Mouse (Mus musculus) activated CD4-positive, CD25-positive, alpha-beta regulatory T cell, adult 4 months (primary cell): ENCODE results near the gene Pik3r1. TPM values are rescaled to one million over a fixed set of nuclear protein-coding genes. Genes with fewer than 3 reads are reported as not detected.

Experiments used
- ATAC-seq: one replicate; pipeline ENCODE4 v1.8.0; 2017
- polyA plus RNA-seq, 2 experiments: library from polyadenylated mRNA; unstranded; fragments of 100-300 nt; shearing (Covaris generic); gene quantifications; one replicate each; pipeline ENCODE4 v1.2.1; 2017

Gene Pik3r1
- polyA plus RNA-seq, 2 experiments from 2014 or later: 62.7 to 97.2 TPM

DNA sequence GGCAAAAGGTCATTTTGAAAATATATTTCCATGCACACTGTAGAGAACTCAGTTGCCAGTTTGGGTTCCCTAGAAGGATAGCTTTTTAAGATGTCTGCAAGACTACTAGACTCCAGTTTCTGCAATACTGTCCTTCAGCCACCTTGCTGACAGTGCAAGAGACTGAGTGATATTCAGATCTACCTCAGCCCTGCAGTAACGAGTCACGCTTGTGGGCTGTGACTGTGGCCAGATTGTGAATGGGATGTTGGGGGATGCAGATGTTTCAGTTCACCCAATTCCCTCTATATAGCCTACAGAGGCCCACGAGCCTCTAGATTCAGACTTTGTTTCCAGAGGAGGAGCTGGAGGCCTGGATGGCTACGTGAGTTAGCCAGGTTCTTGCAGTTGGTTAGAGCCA, 90.0 kb downstream of the Pik3r1 start:
- no peak for ATAC-seq

DNA sequence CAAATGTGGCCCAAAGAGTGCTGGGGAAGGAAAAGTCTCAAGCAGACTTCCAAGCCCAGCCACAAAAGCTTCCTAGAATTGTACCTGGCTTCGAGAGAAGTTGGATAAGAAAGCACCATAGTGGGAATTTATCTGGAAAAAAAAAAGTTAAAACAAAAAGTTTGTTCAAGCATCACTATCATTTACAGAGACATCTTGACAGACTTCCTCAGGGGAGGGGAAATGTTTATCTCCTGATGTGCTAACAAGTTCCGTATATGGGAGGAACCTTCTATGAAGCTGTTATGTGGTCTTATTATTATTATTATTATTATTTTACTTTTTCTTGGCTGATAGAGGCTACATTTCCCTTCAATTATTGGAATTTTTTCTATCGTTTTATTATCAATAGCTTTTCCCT, 94.1 kb downstream of the Pik3r1 start:
- ATAC-seq: no peak

DNA sequence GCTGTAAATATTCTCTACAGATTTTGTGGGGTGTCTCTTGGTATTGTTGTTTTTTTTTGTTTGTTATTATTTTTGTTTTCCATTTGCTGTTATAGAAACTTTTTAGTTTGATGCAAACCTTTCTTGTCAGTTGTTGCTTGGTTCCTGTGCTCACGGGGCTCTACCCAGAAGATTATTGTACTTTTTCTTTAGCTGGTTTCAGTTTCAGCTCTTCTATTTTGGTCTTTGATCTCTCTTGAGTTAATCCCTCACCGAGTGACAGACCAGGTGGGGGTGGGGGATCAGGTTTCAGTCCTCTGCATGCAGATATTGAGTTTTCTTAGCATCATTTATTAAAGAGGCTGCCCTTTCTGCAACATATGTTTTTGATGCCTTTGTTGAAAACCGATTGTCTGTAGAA, 99.2 kb downstream of the Pik3r1 start:
- peak; percentile 93 for ATAC-seq

DNA sequence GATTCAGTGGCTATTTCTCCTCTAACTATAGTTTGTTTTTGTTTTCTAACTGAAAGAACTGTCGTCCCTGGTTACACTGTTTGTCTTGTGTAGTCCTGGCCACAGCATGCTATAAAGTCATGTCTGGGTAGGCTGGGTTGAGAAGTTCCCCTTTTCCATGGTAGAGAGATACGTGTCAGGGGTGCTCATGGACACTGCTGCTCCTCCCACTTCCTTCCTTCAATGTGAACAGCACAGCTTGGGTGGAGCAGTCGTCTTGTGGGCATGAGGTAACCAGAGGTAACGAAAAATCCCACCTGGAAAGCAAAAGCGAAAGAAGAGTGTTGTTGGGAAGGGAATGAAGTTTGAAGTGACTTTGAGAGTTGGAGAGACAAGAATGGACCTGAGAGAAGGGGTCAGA, 104.0 kb downstream of the Pik3r1 start:
- ATAC-seq: peak; percentile 53

DNA sequence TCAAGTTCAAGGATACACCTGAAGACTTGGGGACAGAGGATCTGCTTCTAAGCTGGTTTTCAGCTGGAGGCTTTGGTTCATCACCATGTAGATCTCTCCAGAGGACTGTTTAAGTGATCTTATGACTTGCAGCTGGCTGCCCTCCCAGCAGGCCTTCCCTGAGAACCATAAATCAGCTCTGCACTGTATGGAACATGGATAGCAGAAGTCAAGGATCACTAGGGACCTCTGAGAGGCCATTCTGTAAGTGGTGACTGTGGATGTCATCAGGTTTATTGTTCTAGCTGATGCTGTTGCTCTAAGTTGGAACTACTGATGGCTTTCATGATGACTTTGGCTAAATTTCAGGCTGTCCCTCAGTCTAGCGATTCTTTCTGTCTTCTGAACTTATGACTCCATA, 105.1 kb downstream of the Pik3r1 start:
- no peak for ATAC-seq

DNA sequence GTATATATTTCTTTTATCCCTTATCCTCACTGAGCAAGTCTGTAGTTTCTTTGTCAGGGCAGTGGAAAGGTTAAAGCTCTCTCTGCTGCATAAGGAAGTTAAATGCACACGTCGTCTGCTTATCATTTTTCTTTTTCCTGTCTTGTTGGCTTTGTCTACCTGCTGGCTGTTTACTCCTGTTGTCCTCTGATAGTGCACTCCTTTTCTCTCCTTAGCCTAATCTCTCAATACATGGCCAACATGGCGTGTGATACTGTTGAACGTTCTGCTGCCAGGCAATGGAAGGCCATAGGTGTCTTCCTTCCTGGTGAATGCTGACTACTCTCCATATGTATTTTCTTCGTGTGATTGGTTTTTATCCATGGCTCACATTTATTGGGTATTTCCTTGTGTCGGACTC, 106.5 kb downstream of the Pik3r1 start:
- no peak for ATAC-seq

DNA sequence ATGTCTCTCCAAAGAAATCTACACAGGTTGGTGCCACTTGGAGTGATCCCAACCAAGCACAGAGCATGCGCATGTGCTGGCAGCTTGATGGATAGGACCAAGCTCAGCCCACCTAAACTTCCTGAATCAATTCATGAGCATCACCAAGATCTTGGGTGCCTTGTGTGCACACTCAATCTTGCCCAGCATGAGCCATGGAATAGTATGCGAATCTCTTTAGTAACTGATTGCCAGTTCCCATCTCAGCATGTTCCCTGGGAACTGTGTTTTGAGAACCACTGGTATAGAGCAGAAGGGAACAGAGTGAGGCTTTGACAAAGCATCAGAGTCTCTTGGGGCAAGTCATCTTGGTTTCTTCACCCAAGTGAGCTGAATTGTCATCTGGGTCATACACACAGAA, 107.8 kb downstream of the Pik3r1 start:
- ATAC-seq: no peak

DNA sequence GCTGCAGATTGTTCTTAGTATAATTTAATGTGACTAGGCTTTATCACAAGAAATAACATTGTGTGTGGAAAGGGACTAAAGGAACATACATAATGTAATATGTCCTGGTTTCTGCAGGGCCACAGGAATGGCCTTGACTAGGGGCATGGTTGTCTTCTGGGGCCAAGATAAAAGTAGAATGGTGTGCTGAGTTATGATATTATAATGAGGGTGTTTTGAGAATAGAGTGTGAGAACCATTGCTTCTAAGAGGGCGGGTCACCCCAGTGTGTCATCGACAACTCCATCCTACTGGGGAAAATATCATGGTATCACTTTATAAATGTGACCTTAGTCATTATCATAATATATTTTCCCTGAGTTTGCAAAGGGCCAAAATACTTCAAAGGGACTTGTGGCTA, 115.9 kb downstream of the Pik3r1 start:
- no peak for ATAC-seq

DNA sequence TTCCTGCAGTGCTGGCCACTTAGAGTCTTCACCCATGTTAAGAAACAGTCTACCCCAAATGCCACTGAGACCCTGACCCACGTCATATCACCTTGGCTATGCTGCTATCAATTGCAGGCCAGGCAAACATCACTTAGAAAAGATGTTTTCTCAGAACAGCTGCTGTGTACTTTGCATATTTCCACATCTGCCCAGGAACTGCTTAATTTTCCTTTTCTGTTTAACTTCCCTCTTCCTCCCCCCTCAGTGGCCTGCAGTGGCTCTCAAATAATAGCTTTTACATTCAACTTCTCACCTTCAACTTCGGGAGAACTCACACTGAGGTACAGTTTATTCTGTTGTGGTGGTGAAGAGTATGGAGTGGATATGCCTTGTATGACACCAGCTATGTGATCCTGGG, 126.4 kb downstream of the Pik3r1 start:
- no peak for ATAC-seq

DNA sequence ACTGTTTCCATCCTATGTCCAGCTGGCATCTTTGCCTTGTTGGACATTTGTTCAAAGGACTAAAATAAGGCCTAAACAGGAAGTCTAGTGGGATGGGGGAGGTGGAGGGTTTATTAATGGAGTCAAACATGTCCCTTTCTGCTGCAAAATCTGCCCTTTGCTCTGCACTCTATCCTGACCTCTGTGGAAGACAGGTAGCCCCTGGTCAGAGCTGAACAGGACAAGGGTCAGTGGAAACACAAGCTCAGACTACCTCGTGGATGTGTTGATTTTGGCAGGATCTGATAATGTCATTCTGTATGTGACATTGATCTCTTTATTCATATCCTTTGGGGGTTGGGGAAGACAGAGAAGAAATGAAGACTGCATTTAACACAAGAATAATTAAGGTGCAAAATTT, 132.2 kb downstream of the Pik3r1 start:
- ATAC-seq: no peak

DNA sequence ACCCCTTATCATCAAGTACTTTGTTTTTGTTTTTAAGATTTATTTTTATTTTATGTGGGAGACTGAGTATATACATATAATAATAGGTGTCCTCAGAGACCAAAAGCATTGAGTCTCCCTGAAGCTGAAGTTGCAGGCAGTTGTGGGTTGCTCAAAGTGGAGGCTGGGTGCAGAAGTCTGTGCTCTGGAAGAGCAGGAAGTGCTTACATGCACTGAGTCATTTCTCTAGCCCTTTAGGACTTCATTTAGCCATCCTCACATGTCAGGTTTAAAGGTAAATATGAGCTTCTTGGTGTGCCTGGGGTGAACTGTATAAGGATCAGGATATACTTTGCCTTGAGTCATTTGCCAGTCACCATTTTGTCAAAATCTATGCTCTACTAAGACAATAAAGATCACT, 133.6 kb downstream of the Pik3r1 start:
- no peak for ATAC-seq

DNA sequence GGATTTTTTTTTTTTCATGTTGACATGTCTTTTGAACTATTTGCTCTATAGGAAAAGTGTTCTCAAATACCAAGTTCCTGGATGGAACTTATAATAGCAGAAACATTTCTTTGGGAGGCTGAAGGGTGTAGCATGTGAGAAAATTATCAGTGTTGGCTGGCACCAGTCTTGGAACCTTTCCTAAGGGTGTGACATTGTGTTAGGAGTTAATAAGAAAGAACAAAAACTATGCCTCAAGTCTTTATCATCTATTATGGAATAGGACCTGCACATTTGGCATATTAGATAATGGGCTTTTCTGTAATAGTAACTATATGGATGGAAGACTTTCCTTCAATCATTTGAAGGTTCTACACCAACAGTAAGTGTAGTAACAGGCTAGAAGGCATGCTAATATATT, 134.4 kb downstream of the Pik3r1 start:
- no peak for ATAC-seq

DNA sequence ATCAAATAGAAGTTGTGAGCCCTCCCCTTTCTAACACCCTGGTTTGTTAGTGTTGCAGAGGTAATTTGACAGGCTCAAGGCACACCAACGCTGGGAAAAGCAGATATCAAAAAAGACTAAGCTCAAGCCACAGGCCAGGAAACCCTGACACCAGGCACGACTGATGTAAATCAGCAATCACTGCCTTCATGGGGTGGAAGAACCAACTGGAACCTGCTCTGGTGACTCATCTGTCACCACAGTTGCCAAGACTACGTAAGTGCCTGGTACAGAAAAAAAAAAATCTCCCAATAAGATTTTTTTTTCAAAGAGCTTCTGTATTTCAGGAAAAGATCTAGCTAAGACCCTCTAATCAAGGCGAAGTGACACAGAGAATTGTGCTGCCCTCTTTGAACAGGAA, 135.2 kb downstream of the Pik3r1 start:
- ATAC-seq: no peak

DNA sequence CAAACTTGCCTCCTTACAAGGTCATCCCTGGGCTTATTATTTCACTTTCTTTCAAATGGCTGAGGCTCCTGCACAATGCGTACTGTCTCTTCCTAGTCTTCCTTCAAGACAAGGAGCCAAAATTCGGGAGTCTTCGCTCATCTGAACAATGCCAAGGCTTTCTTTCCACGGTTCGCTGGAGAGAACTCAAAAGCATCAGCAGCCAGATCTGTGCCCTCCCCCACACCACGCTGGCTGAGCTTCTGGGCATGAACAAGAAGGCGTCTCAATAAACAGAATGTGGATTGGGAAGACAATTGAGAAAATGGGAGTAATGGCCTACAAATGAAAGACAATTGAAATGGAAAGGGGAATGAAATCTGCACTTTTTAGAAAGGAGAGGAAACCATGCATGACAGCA, 136.5 kb downstream of the Pik3r1 start:
- no peak for ATAC-seq
